Mouse (Mus musculus) kidney, adult 2 months (tissue): Measurements from ENCODE around the gene Znrf3.

Source experiments
- CTCF ChIP-seq: fragments of 200-500 bp; conservative IDR thresholded peaks from 2 replicates; pipeline ENCODE4 v1.5.1; 2011; ENCODE audit warnings: low read depth, mild to moderate bottlenecking, control low read depth, low read length, moderate library complexity, mixed read lengths; ENCODE audit not compliant: insufficient read depth, insufficient read length
- POLR2A ChIP-seq: fragments of 200-500 bp; IDR thresholded peaks from one replicate; pipeline ENCODE4 v1.6.1; 2011; ENCODE audit warnings: low read depth, low read length, control low read depth

- TF ChIP-seq CTCF (no peak), POLR2A (no peak)
These were observed 76.2 kb downstream of the Znrf3 start for GRCm38 (mm10) chr11:5368492-5368891.
